Mouse (Mus musculus) heart, embryonic 14.5 days (tissue): Measurements from ENCODE around the gene Scnn1b. TPM values are rescaled to one million over a fixed set of nuclear protein-coding genes. Genes with fewer than 3 reads are reported as not detected.
A peak's percentile ranks its signal among the peaks of the same experiment; 100 is the strongest.

Experiments used
- ATAC-seq: fragments of 200-750 bp; cut with Nextera tagmentation; 2 replicates; pipeline ENCODE4 v1.8.0; 2017; ENCODE audit warnings: low read depth, moderate TSS enrichment; ENCODE audit not compliant: insufficient number of reproducible peaks, insufficient read depth, low FRiP score
- H3K27ac ChIP-seq, 2 experiments: fragments of 200-500 bp in 1 of 2; fragments of 300-500 bp in 1 of 2; sonication (generic) in 1 of 2; replicated peaks in 1 of 2; 2 replicates each; pipeline ENCODE4 v1.5.1; 2012 to 2014; ENCODE audit warnings: low read depth in 2 of 2, low read length in 2 of 2, control low read depth in 1 of 2, mild to moderate bottlenecking in 1 of 2, mixed read lengths in 1 of 2; ENCODE audit not compliant: control insufficient read depth in 1 of 2, insufficient read depth in 1 of 2
- H3K27me3 ChIP-seq: fragments of 300-500 bp; sonication (generic); 2 replicates; pipeline ENCODE4 v1.6.1; 2014; ENCODE audit warnings: mild to moderate bottlenecking, low read length, control low read depth; ENCODE audit not compliant: control insufficient read depth, insufficient read depth
- H3K36me3 ChIP-seq: fragments of 300-500 bp; sonication (generic); 2 replicates; pipeline ENCODE4 v1.6.1; 2014; ENCODE audit warnings: mild to moderate bottlenecking, control low read depth, low read length, mixed read lengths; ENCODE audit not compliant: control insufficient read depth, insufficient read depth
- H3K4me1 ChIP-seq, 2 experiments: fragments of 200-500 bp in 1 of 2; fragments of 300-500 bp in 1 of 2; sonication (generic) in 1 of 2; 2 replicates each; pipeline ENCODE4 v1.6.1; 2012 to 2014; ENCODE audit warnings: low read length in 2 of 2, control low read depth in 1 of 2, mixed read lengths in 1 of 2; ENCODE audit not compliant: control insufficient read depth in 2 of 2, insufficient read depth in 2 of 2
- H3K4me2 ChIP-seq: fragments of 300-500 bp; sonication (generic); 2 replicates; pipeline ENCODE4 v1.6.1; 2014; ENCODE audit warnings: mild to moderate bottlenecking, low read length
- H3K4me3 ChIP-seq, 2 experiments: fragments of 200-500 bp in 1 of 2; fragments of 300-500 bp in 1 of 2; sonication (generic) in 1 of 2; 2 replicates each; pipeline ENCODE4 v1.5.1; 2012 to 2014; ENCODE audit warnings: low read length in 2 of 2, mild to moderate bottlenecking in 2 of 2, control low read depth in 1 of 2, low read depth in 1 of 2, moderate library complexity in 1 of 2; ENCODE audit not compliant: control insufficient read depth in 1 of 2, insufficient read depth in 1 of 2
- H3K9ac ChIP-seq: fragments of 300-500 bp; sonication (generic); 2 replicates; pipeline ENCODE4 v1.6.1; 2014; ENCODE audit warnings: mild to moderate bottlenecking, low read length
- H3K9me3 ChIP-seq: fragments of 300-500 bp; sonication (generic); 2 replicates; pipeline ENCODE4 v1.6.1; 2016; ENCODE audit warnings: low read length, control low read depth; ENCODE audit not compliant: control insufficient read depth
- WGBS: fragments of 180-500 bp; shearing (Covaris S2); extraction: QIAGEN DNeasy Blood & Tissue Kit; methylation state at CpG from one replicate; pipeline ENCODE4 v1.1.7; 2014; 5-methylcytosine and 5-hydroxymethylcytosine counted together
- polyA plus RNA-seq: library from polyadenylated mRNA; unstranded; fragments of >200 nt; fragmentation: Nextera tagmentation; extraction: Ambion mirVana; gene quantifications from 2 replicates; pipeline ENCODE4 v1.2.1, GENCODE M21; 2014

Gene Scnn1b
- polyA plus RNA-seq, 1 experiment from 2014 or later: 0.18 TPM

DNA sequence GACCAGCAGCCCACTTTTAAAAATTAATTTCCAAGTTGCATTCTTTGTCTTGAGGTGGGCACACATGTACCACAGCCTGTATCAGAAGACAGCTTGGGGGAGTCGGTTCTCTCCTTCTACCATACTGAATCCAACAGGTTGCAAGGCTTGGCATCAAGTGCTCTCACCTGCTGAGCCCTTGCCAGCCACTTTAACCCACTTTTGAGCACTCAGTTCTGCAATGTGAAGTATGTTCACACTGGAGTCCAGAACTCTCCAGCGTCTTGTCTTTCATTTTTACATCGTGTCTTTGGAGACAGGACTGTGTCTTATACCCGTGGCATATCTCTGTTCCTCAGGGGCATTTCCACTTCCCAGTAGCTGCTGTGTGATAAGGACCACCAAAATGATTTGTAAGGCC, 15.4 kb downstream of the Scnn1b start:
- ATAC-seq: no peak
- Histone ChIP-seq H3K27me3 (no peaks in the 10 kb centered on the region), H3K9ac (no peak overlapping the region), H3K9me3 (no peaks in the 10 kb centered on the region), H3K4me2 (no peak overlapping the region), H3K4me3 (no peak overlapping the region), H3K27ac (no peak overlapping the region), H3K36me3 (no peaks in the 10 kb centered on the region), H3K4me1 (no peaks in the 10 kb centered on the region)
- WGBS: 54% methylated on average over 4 of the region's 4 CpGs

DNA sequence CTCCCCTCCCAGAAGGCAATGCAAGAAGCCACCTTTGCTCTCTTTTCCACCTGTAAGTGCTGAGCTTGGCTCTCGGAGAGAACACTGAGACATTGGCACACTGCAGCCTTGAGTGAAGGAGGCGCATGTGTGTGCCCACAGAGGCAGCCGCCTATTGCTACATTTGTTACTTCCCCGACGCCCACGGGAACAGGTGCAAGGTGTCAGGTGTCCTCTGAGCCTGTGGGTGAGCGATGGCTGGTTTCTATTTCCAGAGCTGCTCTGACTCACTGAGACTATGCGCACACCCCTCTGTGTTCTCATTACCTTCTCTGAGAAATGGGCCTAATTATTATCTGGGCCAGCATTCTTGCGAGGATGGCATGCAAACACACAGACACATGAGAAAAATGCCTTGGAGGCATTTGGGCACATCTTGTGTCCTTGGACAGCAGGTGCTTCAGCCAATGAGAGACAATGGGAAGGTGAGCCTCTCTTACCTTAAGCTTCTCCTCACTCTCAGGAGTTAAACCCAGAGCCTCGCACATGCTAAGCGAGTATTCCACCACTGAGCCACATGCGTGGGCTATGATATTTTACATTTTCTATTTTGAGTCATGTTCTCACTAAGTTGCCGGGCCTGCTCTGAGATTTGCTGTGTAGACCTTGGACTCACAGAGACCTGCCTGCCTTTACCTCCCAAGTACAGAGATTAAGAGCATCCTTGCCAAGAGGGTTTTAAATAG, 26.0 kb downstream of the Scnn1b start:
- H3K9me3 ChIP-seq: peaks cover 6% of the 10 kb centered on the region; the same call in 1 of the 2 replicates
- H3K4me3 ChIP-seq: no peak overlapping the region
- no peaks in the 10 kb centered on the region for H3K27me3 ChIP-seq
- no peak overlapping the region for H3K9ac ChIP-seq
- no peaks in the 10 kb centered on the region for H3K4me1 ChIP-seq
- H3K36me3 ChIP-seq: no peaks in the 10 kb centered on the region
- no peak for ATAC-seq
- H3K4me2 ChIP-seq: no peak overlapping the region
- 86% methylated on average over 13 of the region's 13 CpGs for WGBS
- H3K27ac ChIP-seq: no peak overlapping the region

DNA sequence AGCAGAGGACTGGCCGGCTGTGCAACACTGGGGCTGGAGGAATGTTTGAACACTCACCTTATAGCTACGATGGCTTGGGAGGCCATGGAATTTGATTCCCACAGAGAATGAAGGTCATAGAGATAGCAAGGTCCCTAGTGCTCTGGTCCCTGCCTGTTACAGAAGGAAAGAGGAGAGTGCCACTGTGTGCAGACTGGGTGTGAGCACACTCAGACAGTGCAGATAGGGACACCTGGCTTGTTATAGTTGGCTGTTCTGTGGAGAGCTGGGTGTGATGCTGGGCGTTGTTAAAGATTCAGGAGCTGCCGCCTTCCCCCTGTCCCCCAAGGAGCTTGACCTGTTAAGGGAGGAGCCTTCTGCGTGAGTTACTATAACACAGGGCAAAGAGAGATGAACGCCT, 31.9 kb downstream of the Scnn1b start:
- Histone ChIP-seq H3K9ac (no peak overlapping the region), H3K9me3 (peaks cover 5% of the 10 kb centered on the region; the same call in 1 of the 2 replicates), H3K4me2 (no peak overlapping the region), H3K27ac (no peak overlapping the region), H3K27me3 (peaks cover 6% of the 10 kb centered on the region), H3K4me1 (peaks cover 4 to 7% of the 10 kb centered on the region in 2 experiments; a peak in 2 of 4 replicates), H3K36me3 (no peaks in the 10 kb centered on the region), H3K4me3 (no peak overlapping the region)
- WGBS: 38% methylated on average over 6 of the region's 6 CpGs
- ATAC-seq: no peak

- Histone ChIP-seq H3K27ac (no peak overlapping the region), H3K4me3 (no peak overlapping the region), H3K4me2 (peak overlapping the region; percentile 50), H3K9ac (no peak overlapping the region), H3K9me3 (no peaks in the 10 kb centered on the region), H3K4me1 (peaks cover 23 to 24% of the 10 kb centered on the region in 2 experiments), H3K27me3 (peaks cover 6% of the 10 kb centered on the region), H3K36me3 (no peaks in the 10 kb centered on the region)
- WGBS: 8% methylated on average over 14 of the region's 14 CpGs
- no peak for ATAC-seq
These were observed 34.5 kb downstream of the Scnn1b start for GRCm38 (mm10) chr7:121899311-121899710.

- H3K4me2 ChIP-seq: peak overlapping the region; percentile 50; the same call in 1 of the 2 replicates
- H3K9me3 ChIP-seq: no peaks in the 10 kb centered on the region
- H3K36me3 ChIP-seq: no peaks in the 10 kb centered on the region
- H3K9ac ChIP-seq: no peak overlapping the region
- H3K27ac ChIP-seq: no peak overlapping the region
- H3K4me1 ChIP-seq: peaks cover 23 to 24% of the 10 kb centered on the region in 2 experiments
- no peak overlapping the region for H3K4me3 ChIP-seq
- peaks cover 6% of the 10 kb centered on the region for H3K27me3 ChIP-seq
- ATAC-seq: no peak
- WGBS: 10% methylated on average over 7 of the region's 7 CpGs
These were observed 35.1 kb downstream of the Scnn1b start for GRCm38 (mm10) chr7:121899940-121900339.

DNA sequence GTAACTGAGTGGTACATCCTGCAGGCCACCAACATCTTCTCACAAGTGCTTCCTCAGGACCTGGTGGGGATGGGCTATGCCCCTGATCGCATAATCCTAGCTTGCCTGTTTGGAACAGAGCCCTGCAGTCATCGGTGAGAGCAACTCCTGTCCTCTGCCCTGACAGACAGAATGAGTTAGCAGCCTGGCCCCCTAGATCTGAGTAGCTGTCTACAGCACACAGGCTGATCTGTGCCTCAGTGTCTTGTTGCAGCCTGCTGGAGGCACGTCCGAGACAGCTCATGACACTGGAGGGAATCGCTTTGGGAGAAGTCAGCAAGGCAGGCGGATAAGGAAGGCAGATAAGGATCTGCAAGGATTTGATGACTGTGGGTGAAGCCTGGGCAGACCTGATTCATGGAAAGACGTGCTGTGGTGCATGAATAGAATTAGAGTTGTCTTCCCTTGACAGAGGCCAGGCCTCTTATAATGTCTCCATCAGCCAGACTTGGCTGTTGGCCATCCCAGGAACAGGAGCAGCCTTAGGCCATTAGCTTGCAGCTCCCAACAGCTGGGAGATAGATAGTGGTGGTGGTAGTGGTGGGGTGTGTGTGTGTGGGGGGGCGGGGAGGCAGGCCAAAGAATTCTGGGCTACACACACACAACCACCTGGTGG, 38.0 kb downstream of the Scnn1b start:
- H3K9ac ChIP-seq: 0 out of 2 replicates have a peak overlapping the region, but pooled peaks have one; percentile 12
- H3K27ac ChIP-seq: peak overlapping the region; percentile 61 to 77
- H3K4me2 ChIP-seq: no peak overlapping the region
- H3K9me3 ChIP-seq: no peaks in the 10 kb centered on the region
- no peak overlapping the region for H3K4me3 ChIP-seq
- H3K4me1 ChIP-seq: peaks cover 22 to 23% of the 10 kb centered on the region in 2 experiments
- WGBS: 23% methylated on average over 8 of the region's 8 CpGs
- peak; percentile 74 for ATAC-seq
- peaks cover 6% of the 10 kb centered on the region for H3K27me3 ChIP-seq
- H3K36me3 ChIP-seq: no peaks in the 10 kb centered on the region

DNA sequence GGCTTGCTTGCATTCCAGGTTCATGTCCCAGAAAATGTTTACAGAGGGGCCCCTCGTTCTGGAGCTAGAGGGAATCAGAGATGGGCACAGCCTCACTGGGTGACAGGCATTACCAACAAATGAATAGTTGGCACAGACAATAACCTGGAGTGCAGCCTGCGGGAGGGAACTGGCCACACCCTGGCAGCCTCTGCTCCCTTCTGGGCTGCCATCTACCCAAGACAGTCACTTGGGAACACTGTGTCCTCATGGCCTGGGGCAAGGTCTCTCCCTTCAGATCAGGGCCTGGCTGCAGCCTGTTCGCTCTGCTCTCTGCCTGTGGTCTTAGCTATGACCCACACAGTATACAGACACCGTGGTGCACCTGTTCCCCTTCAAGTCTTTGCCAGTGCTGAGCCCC, 42.0 kb downstream of the Scnn1b start:
- H3K4me3 ChIP-seq: no peak overlapping the region

More for the DNA sequence above, 42.0 kb downstream of the Scnn1b start:
- Histone ChIP-seq H3K9me3 (no peaks in the 10 kb centered on the region), H3K9ac (no peak overlapping the region), H3K27me3 (no peaks in the 10 kb centered on the region), H3K4me1 (peaks cover 19 to 22% of the 10 kb centered on the region in 2 experiments), H3K36me3 (no peaks in the 10 kb centered on the region), H3K4me2 (no peak overlapping the region), H3K27ac (no peak overlapping the region)
- 68% methylated on average over 4 of the region's 4 CpGs for WGBS
- no peak for ATAC-seq
